Mouse (Mus musculus) MEL (cell line): ENCODE data around the gene Zc3hav1l. TPM values are rescaled to one million over a fixed set of nuclear protein-coding genes. Genes with fewer than 3 reads are reported as not detected.

Experiments used
- DNase-seq: peaks from one replicate; pipeline ENCODE4 v3.0.0; 2011; ENCODE audit warnings: low read depth, low spot score
- H3K27ac ChIP-seq: 2 replicates; pipeline ENCODE4 v1.5.1; 2012; ENCODE audit warnings: low read depth, mild to moderate bottlenecking, control low read depth, low read length, moderate library complexity; ENCODE audit not compliant: control insufficient read depth
- H3K27me3 ChIP-seq, 2 experiments: fragments of 150-350 bp in 1 of 2; sonication (generic) in 1 of 2; 2 replicates each; pipeline ENCODE4 v1.6.1; 2012; ENCODE audit warnings: low read length in 2 of 2, mild to moderate bottlenecking in 2 of 2, improper control_type of control experiment in 1 of 2, moderate library complexity in 1 of 2; ENCODE audit not compliant: insufficient read depth in 2 of 2, control insufficient read depth in 1 of 2
- H3K36me3 ChIP-seq, 2 experiments: 2 replicates each; pipeline ENCODE4 v1.6.1; 2012 to 2014; ENCODE audit warnings: low read length in 2 of 2, improper control_type of control experiment in 1 of 2, inconsistent platforms in 1 of 2, mild to moderate bottlenecking in 1 of 2; ENCODE audit not compliant: insufficient read depth in 2 of 2, control insufficient read depth in 1 of 2
- H3K4me1 ChIP-seq, 2 experiments: fragments of 150-350 bp in 1 of 2; sonication (generic) in 1 of 2; 2 replicates each; pipeline ENCODE4 v1.6.1; 2012; ENCODE audit warnings: low read length in 2 of 2, improper control_type of control experiment in 1 of 2, mild to moderate bottlenecking in 1 of 2; ENCODE audit not compliant: insufficient read depth in 2 of 2, control insufficient read depth in 1 of 2
- H3K4me3 ChIP-seq, 2 experiments: fragments of 150-350 bp in 1 of 2; sonication (generic) in 1 of 2; 2 replicates each; pipeline ENCODE4 v1.5.1; 2012; ENCODE audit warnings: low read depth in 2 of 2, low read length in 2 of 2, mild to moderate bottlenecking in 2 of 2, moderate library complexity in 2 of 2, control low read depth in 1 of 2, improper control_type of control experiment in 1 of 2; ENCODE audit not compliant: control insufficient read depth in 1 of 2, insufficient read depth in 1 of 2
- H3K79me2 ChIP-seq: 2 replicates; pipeline ENCODE4 v1.6.1; 2012; ENCODE audit warnings: mild to moderate bottlenecking, low read length, moderate library complexity; ENCODE audit not compliant: control insufficient read depth, poor library complexity, insufficient read depth
- H3K9ac ChIP-seq: 2 replicates; pipeline ENCODE4 v1.6.1; 2012; ENCODE audit warnings: low read depth, mild to moderate bottlenecking, control low read depth, low read length, moderate library complexity; ENCODE audit not compliant: control insufficient read depth, poor library complexity, severe bottlenecking
- H3K9me3 ChIP-seq: fragments of 150-350 bp; sonication (generic); replicated peaks from 2 replicates; pipeline ENCODE4 v1.6.1; 2012; ENCODE audit warnings: mild to moderate bottlenecking, low read length, improper control_type of control experiment, moderate library complexity; ENCODE audit not compliant: insufficient read depth
- CHD1 ChIP-seq: IDR thresholded peaks from 2 replicates; pipeline ENCODE4 v1.6.1; 2012; ENCODE audit warnings: low read depth, mild to moderate bottlenecking, inconsistent platforms, low read length, improper control_type of control experiment
- CHD2 ChIP-seq: IDR thresholded peaks from 2 replicates; pipeline ENCODE4 v1.6.1; 2011; ENCODE audit warnings: low read length, improper control_type of control experiment
- CTCF ChIP-seq, 3 experiments: IDR thresholded peaks in 2 of 3; conservative IDR thresholded peaks in 1 of 3; 2 replicates each; pipeline ENCODE4 v1.5.1; 2011 to 2012; ENCODE audit warnings: low read length in 3 of 3, low read depth in 2 of 3, mild to moderate bottlenecking in 2 of 3, improper control_type of control experiment in 1 of 3, inconsistent platforms in 1 of 3, mixed read lengths in 1 of 3, moderate library complexity in 1 of 3; ENCODE audit not compliant: control insufficient read depth in 1 of 3, insufficient read depth in 1 of 3, poor library complexity in 1 of 3, severe bottlenecking in 1 of 3
- EP300 ChIP-seq, 2 experiments: IDR thresholded peaks; 2 replicates each; pipeline ENCODE4 v1.6.1; 2011; ENCODE audit warnings: improper control_type of control experiment in 2 of 2, low read length in 2 of 2, low read depth in 1 of 2, mild to moderate bottlenecking in 1 of 2
- ETS1 ChIP-seq: IDR thresholded peaks from 2 replicates; pipeline ENCODE4 v1.6.1; 2012; ENCODE audit warnings: low read depth, mild to moderate bottlenecking, inconsistent platforms, low read length, improper control_type of control experiment, moderate library complexity
- GABPA ChIP-seq: IDR thresholded peaks from 2 replicates; pipeline ENCODE4 v1.6.1; 2012; ENCODE audit warnings: low read depth, mild to moderate bottlenecking, inconsistent platforms, low read length, improper control_type of control experiment, moderate library complexity
- GATA1 ChIP-seq: IDR thresholded peaks from 2 replicates; pipeline ENCODE4 v1.6.1; 2011; ENCODE audit warnings: low read depth, low read length, improper control_type of control experiment
- JUND ChIP-seq: IDR thresholded peaks from 2 replicates; pipeline ENCODE4 v1.6.1; 2011; ENCODE audit warnings: low read depth, mild to moderate bottlenecking, improper control_type of control experiment, low read length
- MAZ ChIP-seq: IDR thresholded peaks from 2 replicates; pipeline ENCODE4 v1.6.1; 2012; ENCODE audit warnings: low read depth, mild to moderate bottlenecking, inconsistent platforms, low read length, improper control_type of control experiment
- MXI1 ChIP-seq: IDR thresholded peaks from 2 replicates; pipeline ENCODE4 v1.6.1; 2011; ENCODE audit warnings: mild to moderate bottlenecking, low read depth, low read length, improper control_type of control experiment
- MYB ChIP-seq: IDR thresholded peaks from 2 replicates; pipeline ENCODE4 v1.6.1; 2011; ENCODE audit warnings: mild to moderate bottlenecking, low read depth, low read length, improper control_type of control experiment
- NRF1 ChIP-seq: IDR thresholded peaks from 2 replicates; pipeline ENCODE4 v1.6.1; 2014; ENCODE audit warnings: low read depth, mild to moderate bottlenecking, inconsistent platforms, low read length, improper control_type of control experiment, moderate library complexity; ENCODE audit not compliant: poor library complexity, insufficient read depth, severe bottlenecking
- POLR2A ChIP-seq, 2 experiments: IDR thresholded peaks; 2 replicates each; pipeline ENCODE4 v1.6.1; 2011 to 2012; ENCODE audit warnings: low read length in 2 of 2, mild to moderate bottlenecking in 2 of 2, control low read depth in 1 of 2, improper control_type of control experiment in 1 of 2, low read depth in 1 of 2, moderate library complexity in 1 of 2; ENCODE audit not compliant: control insufficient read depth in 1 of 2, insufficient read depth in 1 of 2, poor library complexity in 1 of 2
- POLR2AphosphoS2 ChIP-seq: IDR thresholded peaks from 2 replicates; pipeline ENCODE4 v1.6.1; 2011; ENCODE audit warnings: low read length, improper control_type of control experiment
- POLR2AphosphoS5 ChIP-seq: IDR thresholded peaks from 2 replicates; pipeline ENCODE4 v1.6.1; 2012; ENCODE audit warnings: low read depth, borderline replicate concordance, mild to moderate bottlenecking, inconsistent platforms, low read length, moderate library complexity, mixed read lengths
- RAD21 ChIP-seq: IDR thresholded peaks from 2 replicates; pipeline ENCODE4 v1.6.1; 2011; ENCODE audit warnings: mild to moderate bottlenecking, low read depth, low read length, improper control_type of control experiment
- SIN3A ChIP-seq: IDR thresholded peaks from 2 replicates; pipeline ENCODE4 v1.6.1; 2012; ENCODE audit warnings: low read length, improper control_type of control experiment, inconsistent platforms
- TBP ChIP-seq: IDR thresholded peaks from 2 replicates; pipeline ENCODE4 v1.8.0; 2011; ENCODE audit warnings: low read depth, low read length, improper control_type of control experiment
- ZMIZ1 ChIP-seq: IDR thresholded peaks from 2 replicates; pipeline ENCODE4 v1.6.1; 2012; ENCODE audit warnings: low read depth, mild to moderate bottlenecking, inconsistent platforms, low read length, improper control_type of control experiment, moderate library complexity
- polyA plus RNA-seq, 2 experiments: library from polyadenylated mRNA; stranded (reverse) in 1 of 2; unstranded in 1 of 2; fragments of >175 nt in 1 of 2; fragments of >200 nt in 1 of 2; gene quantifications; 2 replicates each; pipeline versions ENCODE4 v1.2.1 to v1.2.4; 2012; ENCODE audit warnings: low replicate concordance in 2 of 2, low read depth in 1 of 2; ENCODE audit not compliant: insufficient read length in 2 of 2, insufficient read depth in 1 of 2, missing spikeins in 1 of 2
- total RNA-seq: library from RNA; depleted of rRNA; stranded (reverse); fragments of 300-350 nt; gene quantifications from 2 replicates; pipeline ENCODE4 v1.2.3, GENCODE M21; 2012

Gene Zc3hav1l
- total and polyA plus RNA-seq, 3 experiments: 2.0 to 5.8 TPM; not detected in 1

DNA sequence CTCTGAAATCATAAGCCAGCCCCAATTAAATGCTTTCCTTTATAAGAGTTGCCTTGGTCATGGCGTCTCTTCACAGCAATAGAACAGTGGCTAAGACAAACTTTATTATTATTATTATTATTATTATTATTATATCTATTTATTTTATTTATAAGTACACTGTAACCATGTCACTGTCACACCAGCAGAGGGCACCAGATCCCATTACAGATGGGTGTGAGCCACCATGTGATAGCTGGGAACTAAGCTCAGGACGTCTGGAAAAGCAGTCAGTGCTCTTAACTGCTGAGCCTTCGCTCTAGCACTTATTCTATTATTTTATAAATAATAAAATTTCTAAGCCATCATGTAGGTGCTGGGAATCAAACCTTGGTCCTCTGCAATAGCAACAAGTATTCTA is 5.4 kb downstream of the Zc3hav1l start:
- Histone ChIP-seq H3K9ac (no peak overlapping the region), H3K4me1 (peaks cover 0 to 6% of the 10 kb centered on the region in 2 experiments; a peak in 2 of 4 replicates), H3K4me3 (no peak overlapping the region), H3K9me3 (no peaks in the 10 kb centered on the region), H3K79me2 (no peaks in the 10 kb centered on the region; the same call in 1 of the 2 replicates), H3K27me3 (no peaks in the 10 kb centered on the region), H3K27ac (no peak overlapping the region), H3K36me3 (peaks cover 2 to 6% of the 10 kb centered on the region in 2 experiments; a peak in 3 of 4 replicates)
- TF ChIP-seq MAZ (no peak), RAD21 (peak; percentile 2; the same call in 1 of the 2 replicates), CTCF (IDR thresholded peaks at IDR 0.05 in 2 of 3, conservative IDR thresholded peaks at IDR 0.05 in 1 of 3; ENCODE audit: control insufficient read depth in 1 of 3, insufficient read depth in 1 of 3, low read depth in 2 of 3, low read length in 3 of 3, poor library complexity in 1 of 3, severe bottlenecking in 1 of 3) (peak; percentile 23 to 36 (median 27); a peak in 4 of 6 replicates)
- DNase-seq: no peak

- H3K27me3 ChIP-seq: no peaks in the 10 kb centered on the region
- no peak overlapping the region for H3K4me3 ChIP-seq
- H3K9me3 ChIP-seq: no peaks in the 10 kb centered on the region
- no peak for DNase-seq
- H3K36me3 ChIP-seq: peaks cover 2 to 5% of the 10 kb centered on the region in 2 experiments; a peak in 3 of 4 replicates
- H3K4me1 ChIP-seq: peaks cover 0 to 5% of the 10 kb centered on the region in 2 experiments; a peak in 2 of 4 replicates
- H3K27ac ChIP-seq: peak overlapping the region; percentile 10; the same call in 1 of the 2 replicates
- H3K9ac ChIP-seq: no peak overlapping the region
- no peaks in the 10 kb centered on the region for H3K79me2 ChIP-seq
- TF ChIP-seq ZMIZ1 (no peak), JUND (0 out of 2 replicates have a peak, but pooled peaks have one; percentile 19)
Measured at GRCm38 (mm10) chr6:38292871-38293646, 6.0 kb downstream of the Zc3hav1l start.

GRCm38 (mm10) chr6:38284422-38284821 is 14.6 kb downstream of the Zc3hav1l start:
- TF ChIP-seq POLR2AphosphoS2 (no peak), EP300 (IDR thresholded peaks at IDR 0.05; ENCODE audit: low read depth in 1 of 2, low read length in 2 of 2) (no peak), ETS1 (no peak), MXI1 (no peak), NRF1 (no peak), MYB (no peak), CHD1 (no peak), ZMIZ1 (no peak), CTCF (IDR thresholded peaks at IDR 0.05 in 2 of 3, conservative IDR thresholded peaks at IDR 0.05 in 1 of 3; ENCODE audit: control insufficient read depth in 1 of 3, insufficient read depth in 1 of 3, low read depth in 2 of 3, low read length in 3 of 3, poor library complexity in 1 of 3, severe bottlenecking in 1 of 3) (no peak), POLR2A (IDR thresholded peaks at IDR 0.05; ENCODE audit: control insufficient read depth in 1 of 2, insufficient read depth in 1 of 2, low read depth in 1 of 2, low read length in 2 of 2, poor library complexity in 1 of 2) (no peak), POLR2AphosphoS5 (no peak), SIN3A (no peak), GABPA (no peak), MAZ (no peak), TBP (no peak), CHD2 (no peak), GATA1 (no peak)
- Histone ChIP-seq H3K4me1 (no peaks in the 10 kb centered on the region), H3K36me3 (no peaks in the 10 kb centered on the region), H3K9ac (no peak overlapping the region), H3K27me3 (no peaks in the 10 kb centered on the region), H3K79me2 (no peaks in the 10 kb centered on the region), H3K4me3 (no peak overlapping the region), H3K27ac (no peak overlapping the region), H3K9me3 (no peaks in the 10 kb centered on the region)
- DNase-seq: no peak
